Mouse (Mus musculus): ENCODE measurements around the gene Olfr557. TPM values are rescaled to one million over a fixed set of nuclear protein-coding genes. Genes with fewer than 3 reads are reported as not detected.

Olfr557 gene
- not detected in 2 replicates for polyA plus RNA-seq (2014; fragmentation: Nextera tagmentation; extraction: Ambion mirVana)

GRCm38 (mm10) chr7:102695358-102696125 is at the start of gene Olfr557:
Gene Olfr557 (plus strand): TSS chr7:102695910.
- 79% methylated on average over 5 of the region's 5 CpGs for WGBS
- Histone ChIP-seq H3K36me3 (ENCODE audit: control insufficient read depth, insufficient read depth, low read length) (no peaks in the 10 kb centered on the region), H3K9me3 (ENCODE audit: control insufficient read depth, low read depth, low read length) (no peaks in the 10 kb centered on the region), H3K9ac (replicated peaks; ENCODE audit: low read depth, low read length) (no peak within 1 kb of the TSS), H3K4me3 (ENCODE audit: low read depth, low read length) (no peak within 1 kb of the TSS), H3K27me3 (ENCODE audit: control insufficient read depth, insufficient read depth, low read length) (no peaks in the 10 kb centered on the region), H3K4me2 (replicated peaks; ENCODE audit: low read depth, low read length) (no peak within 1 kb of the TSS), H3K4me1 (ENCODE audit: control insufficient read depth, insufficient read depth, low read length) (no peaks in the 10 kb centered on the region), H3K27ac (ENCODE audit: low read length) (no peak within 1 kb of the TSS)
- ATAC-seq (ENCODE audit: insufficient number of reproducible peaks, insufficient read depth, low FRiP score, low read depth), result no peak

DNA sequence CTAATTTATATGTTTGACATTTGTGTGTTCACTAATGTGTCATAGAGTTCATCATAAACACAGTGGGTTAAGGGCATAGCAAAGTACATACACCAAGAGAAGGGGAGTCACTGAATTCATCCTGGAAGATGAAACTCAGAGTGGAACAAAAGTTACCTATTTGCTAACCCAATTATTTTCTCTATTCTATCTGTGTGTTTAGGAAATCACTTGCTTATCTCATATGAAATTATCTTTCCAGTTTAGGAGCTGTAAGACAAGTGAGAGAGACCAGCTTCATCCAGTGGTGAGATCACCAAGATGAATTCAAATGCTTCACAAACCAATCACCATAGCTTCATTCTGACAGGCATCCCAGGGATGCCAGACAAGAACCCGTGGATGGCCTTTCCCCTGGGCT is 37.2 kb upstream of the Olfr557 start, which contains the start of gene Olfr555:
Gene Olfr555 (plus strand): TSS at position 301 of the 400 bp plus-strand sequence.
- no peaks in the 10 kb centered on the region for H3K9me3 ChIP-seq (ENCODE audit: control insufficient read depth, low read depth, low read length)
- no peak within 1 kb of the TSS for H3K27ac ChIP-seq (ENCODE audit: low read length)
- no peaks in the 10 kb centered on the region for H3K27me3 ChIP-seq (ENCODE audit: control insufficient read depth, insufficient read depth, low read length)
- H3K9ac ChIP-seq (replicated peaks; ENCODE audit: low read depth, low read length), result no peak within 1 kb of the TSS
- no peak within 1 kb of the TSS for H3K4me3 ChIP-seq (ENCODE audit: low read depth, low read length)
- H3K36me3 ChIP-seq (ENCODE audit: control insufficient read depth, insufficient read depth, low read length), result no peaks in the 10 kb centered on the region
- 77% methylated on average over 1 of the region's 1 CpGs for WGBS
- no peak for ATAC-seq (ENCODE audit: insufficient number of reproducible peaks, insufficient read depth, low FRiP score, low read depth)
- H3K4me2 ChIP-seq (replicated peaks; ENCODE audit: low read depth, low read length), result no peak within 1 kb of the TSS
- H3K4me1 ChIP-seq (ENCODE audit: control insufficient read depth, insufficient read depth, low read length), result no peaks in the 10 kb centered on the region

DNA sequence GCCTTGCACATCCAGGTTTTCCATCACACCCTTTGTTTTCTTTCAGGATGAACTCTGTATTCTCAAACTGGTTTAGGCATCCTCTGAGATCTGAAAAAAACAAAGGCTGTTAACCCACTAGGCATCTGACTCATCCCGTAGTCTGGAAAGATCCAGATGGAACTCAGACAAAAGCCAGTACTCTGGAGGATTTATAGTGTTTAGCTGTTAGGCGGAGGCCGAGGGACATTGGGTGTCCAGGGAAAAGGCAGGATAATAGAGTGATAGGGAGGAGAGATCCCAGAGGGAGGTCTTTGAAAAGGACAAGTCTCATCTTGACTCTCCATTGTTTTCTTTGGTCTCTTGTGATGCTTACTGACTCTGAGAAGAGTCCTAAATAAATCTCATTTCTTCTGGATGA is 31.1 kb upstream of the Olfr557 start, which contains the start of gene Olfr556:
Gene Olfr556 (plus strand): TSS at position 301 of the 400 bp plus-strand sequence.
- no peak within 1 kb of the TSS for H3K4me2 ChIP-seq (replicated peaks; ENCODE audit: low read depth, low read length)

GRCm38 (mm10) chr7:102665378-102665777 is 30.3 kb upstream of the Olfr557 start:
- H3K9me3 ChIP-seq (ENCODE audit: control insufficient read depth, low read depth, low read length), result no peaks in the 10 kb centered on the region
- no peaks in the 10 kb centered on the region for H3K4me1 ChIP-seq (ENCODE audit: control insufficient read depth, insufficient read depth, low read length)
- H3K4me2 ChIP-seq (replicated peaks; ENCODE audit: low read depth, low read length), result no peak overlapping the region
- no peaks in the 10 kb centered on the region for H3K27me3 ChIP-seq (ENCODE audit: control insufficient read depth, insufficient read depth, low read length)
- no peak overlapping the region for H3K4me3 ChIP-seq (ENCODE audit: low read depth, low read length)
- H3K27ac ChIP-seq (ENCODE audit: low read length), result no peak overlapping the region
- H3K36me3 ChIP-seq (ENCODE audit: control insufficient read depth, insufficient read depth, low read length), result no peaks in the 10 kb centered on the region
- no peak for ATAC-seq (ENCODE audit: insufficient number of reproducible peaks, insufficient read depth, low FRiP score, low read depth)
- H3K9ac ChIP-seq (replicated peaks; ENCODE audit: low read depth, low read length), result no peak overlapping the region
- WGBS, result 35% methylated on average over 2 of the region's 2 CpGs

More for the DNA sequence above, 31.1 kb upstream of the Olfr557 start, which contains the start of gene Olfr556:
- H3K27ac ChIP-seq (ENCODE audit: low read length), result no peak within 1 kb of the TSS
- H3K36me3 ChIP-seq (ENCODE audit: control insufficient read depth, insufficient read depth, low read length), result no peaks in the 10 kb centered on the region
- no peak for ATAC-seq (ENCODE audit: insufficient number of reproducible peaks, insufficient read depth, low FRiP score, low read depth)
- 54% methylated on average over 3 of the region's 3 CpGs for WGBS
- H3K4me1 ChIP-seq (ENCODE audit: control insufficient read depth, insufficient read depth, low read length), result no peaks in the 10 kb centered on the region
- no peak within 1 kb of the TSS for H3K9ac ChIP-seq (replicated peaks; ENCODE audit: low read depth, low read length)
- no peaks in the 10 kb centered on the region for H3K27me3 ChIP-seq (ENCODE audit: control insufficient read depth, insufficient read depth, low read length)
- no peaks in the 10 kb centered on the region for H3K9me3 ChIP-seq (ENCODE audit: control insufficient read depth, low read depth, low read length)
- no peak within 1 kb of the TSS for H3K4me3 ChIP-seq (ENCODE audit: low read depth, low read length)

DNA sequence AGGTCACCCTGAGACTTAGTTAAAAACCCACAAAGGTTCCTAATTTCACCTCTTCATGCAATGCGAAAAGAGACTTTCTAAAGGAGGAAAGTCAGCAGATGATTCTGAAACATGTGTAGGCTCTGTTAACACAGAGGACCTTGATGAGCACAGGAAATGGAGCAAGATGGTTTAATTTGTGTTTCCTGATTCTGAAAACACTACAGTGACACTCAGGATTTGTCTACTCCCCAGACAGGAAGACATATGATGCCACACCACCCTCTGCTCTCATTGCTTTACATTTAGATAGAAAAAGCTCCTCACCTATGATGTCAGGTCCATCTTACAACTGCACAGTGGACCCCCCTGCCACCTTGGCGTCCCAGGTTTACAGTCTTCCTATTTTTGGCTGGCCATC is 19.5 kb upstream of the Olfr557 start:
- no peaks in the 10 kb centered on the region for H3K9me3 ChIP-seq (ENCODE audit: control insufficient read depth, low read depth, low read length)
- no peak overlapping the region for H3K4me3 ChIP-seq (ENCODE audit: low read depth, low read length)
- no peaks in the 10 kb centered on the region for H3K4me1 ChIP-seq (ENCODE audit: control insufficient read depth, insufficient read depth, low read length)
- H3K27ac ChIP-seq (ENCODE audit: low read length), result no peak overlapping the region
- WGBS, result 81% methylated on average over 2 of the region's 2 CpGs
- H3K4me2 ChIP-seq (replicated peaks; ENCODE audit: low read depth, low read length), result no peak overlapping the region
- ATAC-seq (ENCODE audit: insufficient number of reproducible peaks, insufficient read depth, low FRiP score, low read depth), result no peak
- H3K27me3 ChIP-seq (ENCODE audit: control insufficient read depth, insufficient read depth, low read length), result no peaks in the 10 kb centered on the region
- H3K9ac ChIP-seq (replicated peaks; ENCODE audit: low read depth, low read length), result no peak overlapping the region
- peaks cover 4% of the 10 kb centered on the region; the same call in 1 of the 2 replicates for H3K36me3 ChIP-seq (ENCODE audit: control insufficient read depth, insufficient read depth, low read length)

DNA sequence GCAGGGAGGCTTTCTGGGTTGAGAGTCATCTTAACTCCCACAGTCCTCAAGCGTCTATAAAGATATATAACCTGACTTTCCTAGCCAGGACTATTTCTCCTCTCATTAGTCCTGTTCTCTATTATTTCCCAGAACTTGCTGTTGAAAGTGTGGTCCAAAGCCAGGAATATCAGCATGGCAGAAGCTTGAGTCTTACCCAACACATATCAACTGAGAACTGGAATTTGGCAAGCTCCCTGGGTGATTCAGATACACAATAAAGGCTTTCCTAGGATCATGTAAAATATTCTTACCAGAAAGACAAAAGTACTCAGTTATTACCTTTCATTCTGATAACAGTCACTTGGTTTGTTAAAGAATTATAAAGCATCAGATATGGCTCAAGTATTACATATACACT is 13.8 kb upstream of the Olfr557 start:
- Histone ChIP-seq H3K4me1 (ENCODE audit: control insufficient read depth, insufficient read depth, low read length) (no peaks in the 10 kb centered on the region), H3K36me3 (ENCODE audit: control insufficient read depth, insufficient read depth, low read length) (peaks cover 4% of the 10 kb centered on the region; the same call in 1 of the 2 replicates), H3K4me2 (replicated peaks; ENCODE audit: low read depth, low read length) (no peak overlapping the region), H3K9me3 (ENCODE audit: control insufficient read depth, low read depth, low read length) (no peaks in the 10 kb centered on the region), H3K4me3 (ENCODE audit: low read depth, low read length) (no peak overlapping the region), H3K9ac (replicated peaks; ENCODE audit: low read depth, low read length) (no peak overlapping the region), H3K27me3 (ENCODE audit: control insufficient read depth, insufficient read depth, low read length) (no peaks in the 10 kb centered on the region), H3K27ac (ENCODE audit: low read length) (no peak overlapping the region)
- WGBS, result 78% methylated on average over 1 of the region's 1 CpGs
- no peak for ATAC-seq (ENCODE audit: insufficient number of reproducible peaks, insufficient read depth, low FRiP score, low read depth)

DNA sequence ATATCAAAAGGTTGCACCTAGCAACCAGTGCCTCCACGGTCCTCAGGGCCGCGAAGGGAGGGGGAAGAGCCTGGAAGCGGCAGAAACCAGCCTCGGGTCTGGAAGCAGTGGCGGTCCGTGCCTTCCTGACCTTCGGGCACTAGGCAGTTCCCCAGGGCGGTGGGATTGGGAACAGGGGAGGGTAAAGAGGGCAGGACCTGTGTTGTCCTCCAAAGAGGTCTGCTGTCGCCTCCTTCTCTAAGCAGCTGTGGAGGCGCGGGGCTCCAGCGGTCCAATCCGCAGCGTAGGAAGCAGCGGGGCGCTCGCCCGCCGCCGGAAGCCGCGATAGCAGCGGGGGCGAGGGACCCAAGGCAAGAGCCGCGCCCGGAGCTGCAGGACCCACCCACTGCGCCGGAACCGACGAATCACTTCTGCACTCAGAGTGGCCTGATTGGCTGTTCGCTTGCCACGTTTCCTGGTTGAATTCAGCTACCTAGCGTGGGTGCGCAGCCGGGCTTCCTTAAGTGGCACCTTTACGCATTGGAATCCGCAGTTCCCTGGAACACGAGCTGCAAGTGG is 8.7 kb upstream of the Olfr557 start, which contains the start of gene Trim68:
Gene Trim68 (minus strand): TSS at position 384 of the 558 bp plus-strand sequence.
- Histone ChIP-seq H3K9ac (replicated peaks; ENCODE audit: low read depth, low read length) (peak within 1 kb of the TSS; percentile 65), H3K9me3 (ENCODE audit: control insufficient read depth, low read depth, low read length) (no peaks in the 10 kb centered on the region), H3K27ac (ENCODE audit: low read length) (peak within 1 kb of the TSS; percentile 82), H3K4me2 (replicated peaks; ENCODE audit: low read depth, low read length) (peak within 1 kb of the TSS; percentile 56), H3K4me1 (ENCODE audit: control insufficient read depth, insufficient read depth, low read length) (no peaks in the 10 kb centered on the region), H3K4me3 (ENCODE audit: low read depth, low read length) (peak within 1 kb of the TSS; percentile 58), H3K36me3 (ENCODE audit: control insufficient read depth, insufficient read depth, low read length) (no peaks in the 10 kb centered on the region), H3K27me3 (ENCODE audit: control insufficient read depth, insufficient read depth, low read length) (no peaks in the 10 kb centered on the region)
- WGBS, result under 1% methylated on average over 40 of the region's 40 CpGs
- ATAC-seq (ENCODE audit: insufficient number of reproducible peaks, insufficient read depth, low FRiP score, low read depth), result peak; percentile 100

GRCm38 (mm10) chr7:102698461-102698860 is 2.8 kb downstream of the Olfr557 start:
- no peak overlapping the region for H3K4me2 ChIP-seq (replicated peaks; ENCODE audit: low read depth, low read length)
- no peak overlapping the region for H3K9ac ChIP-seq (replicated peaks; ENCODE audit: low read depth, low read length)
- no peaks in the 10 kb centered on the region for H3K36me3 ChIP-seq (ENCODE audit: control insufficient read depth, insufficient read depth, low read length)
- H3K9me3 ChIP-seq (ENCODE audit: control insufficient read depth, low read depth, low read length), result no peaks in the 10 kb centered on the region
- whole genome bisulfite sequencing, result 82% methylated on average over 7 of the region's 7 CpGs
- no peak overlapping the region for H3K27ac ChIP-seq (ENCODE audit: low read length)
- H3K4me1 ChIP-seq (ENCODE audit: control insufficient read depth, insufficient read depth, low read length), result no peaks in the 10 kb centered on the region
- H3K27me3 ChIP-seq (ENCODE audit: control insufficient read depth, insufficient read depth, low read length), result no peaks in the 10 kb centered on the region
- ATAC-seq (ENCODE audit: insufficient number of reproducible peaks, insufficient read depth, low FRiP score, low read depth), result no peak
- no peak overlapping the region for H3K4me3 ChIP-seq (ENCODE audit: low read depth, low read length)

All from stomach, embryonic 14.5 days (tissue).